Mouse (Mus musculus) hindbrain, embryonic 13.5 days (tissue): ENCODE data around the gene Izumo4. TPM values are rescaled to one million over a fixed set of nuclear protein-coding genes. Genes with fewer than 3 reads are reported as not detected.

Experiments
- ATAC-seq: fragments of 200-750 bp; cut with Nextera tagmentation; 2 replicates; pipeline ENCODE4 v1.8.0; 2017; ENCODE audit warnings: moderate TSS enrichment; ENCODE audit not compliant: low FRiP score
- H3K27ac ChIP-seq: fragments of 300-500 bp; sonication (generic); 2 replicates; pipeline ENCODE4 v1.5.1; 2015; ENCODE audit warnings: inconsistent platforms, mild to moderate bottlenecking, moderate library complexity
- H3K27me3 ChIP-seq: fragments of 300-500 bp; sonication (generic); 2 replicates; pipeline ENCODE4 v1.6.1; 2015; ENCODE audit warnings: mild to moderate bottlenecking, inconsistent platforms
- H3K36me3 ChIP-seq: fragments of 300-500 bp; sonication (generic); 2 replicates; pipeline ENCODE4 v1.6.1; 2015; ENCODE audit warnings: mild to moderate bottlenecking, inconsistent platforms
- H3K4me1 ChIP-seq: fragments of 300-500 bp; sonication (generic); replicated peaks from 2 replicates; pipeline ENCODE4 v1.6.1; 2015; ENCODE audit warnings: inconsistent platforms
- H3K4me2 ChIP-seq: fragments of 300-500 bp; sonication (generic); 2 replicates; pipeline ENCODE4 v1.6.1; 2015; ENCODE audit warnings: inconsistent platforms, mild to moderate bottlenecking, moderate library complexity
- H3K4me3 ChIP-seq: fragments of 300-500 bp; sonication (generic); 2 replicates; pipeline ENCODE4 v1.5.1; 2015; ENCODE audit warnings: mild to moderate bottlenecking, inconsistent platforms
- H3K9ac ChIP-seq: fragments of 300-500 bp; sonication (generic); 2 replicates; pipeline ENCODE4 v1.6.1; 2015; ENCODE audit warnings: mild to moderate bottlenecking, inconsistent platforms
- H3K9me3 ChIP-seq: fragments of 300-500 bp; sonication (generic); 2 replicates; pipeline ENCODE4 v1.6.1; 2016; ENCODE audit warnings: inconsistent platforms
- WGBS: fragments of 180-500 bp; shearing (Covaris S2); methylation state at CpG from one replicate; pipeline ENCODE4 v1.1.7; 2015; 5-methylcytosine and 5-hydroxymethylcytosine counted together
- polyA plus RNA-seq: library from polyadenylated mRNA; unstranded; fragments of >200 nt; fragmentation: Nextera tagmentation; extraction: Ambion mirVana; gene quantifications from 2 replicates; pipeline ENCODE4 v1.2.1, GENCODE M21; 2015

Izumo4 gene
- polyA plus RNA-seq, 1 experiment from 2014 or later = 36.4 TPM

DNA sequence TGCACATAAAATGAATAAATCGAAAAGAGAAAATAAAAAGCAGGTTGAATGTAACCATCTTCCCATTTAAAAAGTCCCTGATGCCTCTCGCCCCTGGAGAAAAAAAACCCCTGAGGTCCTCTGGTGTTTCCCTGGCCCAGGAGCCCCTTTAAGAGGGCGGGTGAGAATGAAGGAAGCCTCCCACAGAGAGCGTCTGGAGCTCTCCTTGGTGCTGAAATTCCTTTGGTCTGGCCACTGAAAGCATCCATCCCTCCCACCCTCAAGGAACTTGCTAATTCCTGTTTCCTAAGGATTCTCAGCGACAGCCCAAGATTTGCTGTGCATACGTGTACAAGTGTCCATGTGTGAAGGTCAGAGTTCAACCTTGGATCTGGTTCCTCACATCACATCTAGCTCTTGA, 46.6 kb downstream of the Izumo4 start:
- H3K9ac ChIP-seq = peak overlapping the region; percentile 35; the same call in 1 of the 2 replicates
- no peak for ATAC-seq
- WGBS = 16% methylated on average over 6 of the region's 6 CpGs

DNA sequence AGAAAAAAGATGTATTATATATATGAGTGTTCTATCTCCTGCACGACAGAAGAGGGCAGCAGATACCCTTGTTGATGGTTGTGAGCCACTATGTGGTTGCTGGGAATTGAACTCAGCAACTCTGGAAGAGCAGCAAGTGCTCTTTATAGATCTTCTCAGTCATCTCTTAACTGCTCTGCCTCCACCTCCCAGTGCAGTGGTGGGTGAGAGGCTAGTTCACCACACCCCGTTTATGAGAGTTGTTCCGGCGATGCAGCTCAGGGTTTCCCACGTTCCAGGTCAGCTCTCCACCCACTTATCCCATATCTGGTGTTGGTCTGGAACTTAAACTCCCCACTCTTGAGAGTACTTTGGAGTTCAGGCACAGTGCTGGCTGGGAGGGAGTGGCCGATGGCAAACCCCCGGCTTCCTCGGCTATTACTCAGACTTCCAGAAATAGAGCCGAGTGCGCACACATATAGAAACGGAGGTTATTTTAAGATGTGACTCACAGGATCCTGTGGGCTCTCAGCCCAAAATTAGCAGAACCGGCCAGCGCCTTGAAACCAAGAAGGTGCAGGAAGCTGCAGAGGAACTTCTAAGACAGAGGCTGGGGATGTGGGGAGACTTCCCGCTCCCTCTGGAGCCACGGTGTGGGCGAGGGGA, 49.3 kb downstream of the Izumo4 start:
- ATAC-seq = no peak
- no peak overlapping the region for H3K27ac ChIP-seq
- peak overlapping the region; percentile 37 for H3K4me2 ChIP-seq
- H3K4me1 ChIP-seq = peaks cover 27% of the 10 kb centered on the region
- H3K27me3 ChIP-seq = no peaks in the 10 kb centered on the region
- no peaks in the 10 kb centered on the region for H3K36me3 ChIP-seq
- no peaks in the 10 kb centered on the region for H3K9me3 ChIP-seq
- no peak overlapping the region for H3K9ac ChIP-seq
- WGBS = 17% methylated on average over 16 of the region's 16 CpGs
- 0 out of 2 replicates have a peak overlapping the region, but pooled peaks have one; percentile 9 for H3K4me3 ChIP-seq

More for the DNA sequence above, 46.6 kb downstream of the Izumo4 start:
- Histone ChIP-seq H3K27me3 (no peaks in the 10 kb centered on the region), H3K36me3 (no peaks in the 10 kb centered on the region), H3K4me1 (peaks cover 14% of the 10 kb centered on the region), H3K9me3 (no peaks in the 10 kb centered on the region), H3K27ac (no peak overlapping the region), H3K4me3 (no peak overlapping the region), H3K4me2 (no peak overlapping the region)

DNA sequence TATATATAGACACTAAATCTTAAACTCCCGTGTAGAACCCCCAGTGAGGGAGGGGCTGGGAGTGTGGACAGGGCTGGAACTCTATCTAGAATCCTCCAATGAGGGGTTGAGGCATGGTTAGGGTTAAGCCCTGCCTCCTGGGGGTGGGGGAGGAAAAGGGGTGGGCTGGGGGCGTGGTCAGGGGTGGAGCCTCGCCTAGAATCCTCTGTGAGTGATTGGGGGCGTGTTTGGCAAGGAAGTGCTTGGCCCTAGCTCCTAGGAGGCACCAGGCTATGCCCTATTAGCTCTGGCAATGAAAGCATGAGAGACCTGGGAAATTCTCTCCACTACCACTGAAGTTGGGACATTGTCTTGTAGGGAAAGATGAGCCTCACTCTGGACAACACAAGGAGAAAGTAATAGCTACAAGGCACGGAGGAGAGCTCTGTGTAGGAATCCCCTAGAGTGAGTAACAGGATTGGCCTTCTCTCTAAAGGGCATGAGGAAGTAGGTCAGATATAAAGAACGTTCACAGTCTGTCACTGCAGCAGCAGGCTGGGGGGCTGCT, 50.2 kb downstream of the Izumo4 start:
- peak overlapping the region; percentile 1; the same call in 1 of the 2 replicates for H3K4me3 ChIP-seq
- no peak overlapping the region for H3K9ac ChIP-seq
- H3K27ac ChIP-seq = peak overlapping the region; percentile 3; the same call in 1 of the 2 replicates
- H3K4me2 ChIP-seq = peak overlapping the region; percentile 37
- H3K4me1 ChIP-seq = peaks cover 35% of the 10 kb centered on the region
- H3K36me3 ChIP-seq = no peaks in the 10 kb centered on the region
- no peaks in the 10 kb centered on the region for H3K27me3 ChIP-seq
- no peaks in the 10 kb centered on the region for H3K9me3 ChIP-seq
- ATAC-seq = peak; percentile 18; the same call in 1 of the 2 replicates
- whole genome bisulfite sequencing = 5% methylated on average over 6 of the region's 6 CpGs

DNA sequence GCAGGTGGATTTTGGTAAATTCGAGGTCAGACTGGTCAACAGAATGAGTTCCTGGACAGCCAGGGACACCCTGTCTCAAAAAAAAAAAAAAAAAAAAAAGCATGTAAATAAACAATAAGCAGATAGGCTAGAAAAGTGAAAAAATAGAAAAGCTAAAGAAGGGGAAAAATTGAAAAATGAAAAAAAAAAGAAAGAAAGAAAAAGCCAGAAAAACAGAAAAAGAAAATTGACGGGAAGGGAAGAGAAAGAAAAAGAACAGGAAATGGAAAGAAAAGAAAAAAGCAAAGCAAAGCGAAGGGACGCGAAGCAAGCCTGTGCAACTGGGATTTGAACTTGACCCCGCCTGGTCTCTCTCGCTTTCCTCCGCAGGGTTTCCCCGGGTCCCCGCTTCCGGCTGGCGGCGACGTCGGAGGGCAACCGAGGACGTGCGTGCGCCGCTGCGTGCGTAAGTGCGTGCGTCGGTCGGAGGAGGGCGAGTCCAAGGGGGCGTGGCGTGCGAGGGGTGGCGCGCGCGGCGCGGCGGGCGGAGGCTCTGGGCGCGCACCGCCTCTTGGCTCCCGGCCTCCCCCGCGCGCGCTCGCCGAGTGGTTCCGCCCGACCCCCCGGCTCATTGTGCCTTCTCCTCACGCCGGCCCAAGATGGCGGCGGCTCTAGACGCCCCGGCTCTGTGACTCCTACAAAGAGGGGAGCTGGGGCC, 52.8 kb downstream of the Izumo4 start, which contains the start of gene Dot1l:
Gene Dot1l (plus strand): TSS at position 613 of the 697 bp plus-strand sequence.
- H3K27me3 ChIP-seq = no peaks in the 10 kb centered on the region
- no peaks in the 10 kb centered on the region for H3K9me3 ChIP-seq
- no peaks in the 10 kb centered on the region for H3K36me3 ChIP-seq
- H3K27ac ChIP-seq = peak within 1 kb of the TSS; percentile 89
- peaks cover 61% of the 10 kb centered on the region for H3K4me1 ChIP-seq
- peak within 1 kb of the TSS; percentile 98 for H3K4me2 ChIP-seq
- 3% methylated on average over 22 of the region's 57 CpGs for WGBS
- peak within 1 kb of the TSS; percentile 94 for H3K4me3 ChIP-seq
- ATAC-seq = peak; percentile 91
- H3K9ac ChIP-seq = peak within 1 kb of the TSS; percentile 98

Other genes with a start within 250 kb of the Izumo4 start
- 2.1 and 2.5 TPM in 2 replicates for gene Onecut3, start 207.3 kb upstream of the Izumo4 start, polyA plus RNA-seq
- gene Atp8b3, start 163.1 kb upstream of the Izumo4 start, polyA plus RNA-seq = 1.2 and 1.3 TPM in 2 replicates
- 28.8 and 31.3 TPM in 2 replicates for gene Rexo1, start 140.6 kb upstream of the Izumo4 start, polyA plus RNA-seq
- gene Klf16, start 124.9 kb upstream of the Izumo4 start, polyA plus RNA-seq = 4.6 and 4.9 TPM in 2 replicates
- gene Abhd17a, start 111.8 kb upstream of the Izumo4 start, polyA plus RNA-seq = 93.8 and 96.2 TPM in 2 replicates
- 65.1 and 67.5 TPM in 2 replicates for gene Scamp4, start 99.3 kb upstream of the Izumo4 start, polyA plus RNA-seq
- gene Adat3, start 99.3 kb upstream of the Izumo4 start, polyA plus RNA-seq = 4.4 and 6.4 TPM in 2 replicates
- gene Gm49322, start 96.2 kb upstream of the Izumo4 start, polyA plus RNA-seq = 3.1 and 3.3 TPM in 2 replicates
- 98.5 and 102 TPM in 2 replicates for gene Csnk1g2, start 79.3 kb upstream of the Izumo4 start, polyA plus RNA-seq
- gene Btbd2, start 45.1 kb upstream of the Izumo4 start, polyA plus RNA-seq = 75.7 and 77.8 TPM in 2 replicates
- 55.4 and 56.2 TPM in 2 replicates for gene Mknk2, start 24.1 kb upstream of the Izumo4 start, polyA plus RNA-seq
- 51.8 and 56.8 TPM in 2 replicates for gene Mob3a, start 207 bp upstream of the Izumo4 start, polyA plus RNA-seq
- gene Ap3d1, start 40.1 kb downstream of the Izumo4 start, polyA plus RNA-seq = 100 and 101 TPM in 2 replicates
- gene Dot1l, start 53.0 kb downstream of the Izumo4 start, polyA plus RNA-seq = 18.9 and 19.4 TPM in 2 replicates
- 55.9 and 61.6 TPM in 2 replicates for gene Sf3a2, start 96.0 kb downstream of the Izumo4 start, polyA plus RNA-seq
- gene Plekhj1, start 96.4 kb downstream of the Izumo4 start, polyA plus RNA-seq = 128 and 132 TPM in 2 replicates
- gene Amh, start 103.1 kb downstream of the Izumo4 start, polyA plus RNA-seq = 0.22 TPM in 1 of 2 replicates, not detected in the other
- gene Jsrp1, start 111.3 kb downstream of the Izumo4 start, polyA plus RNA-seq = 0.56 and 0.95 TPM in 2 replicates
- 1,227 and 1,240 TPM in 2 replicates for gene Oaz1, start 124.5 kb downstream of the Izumo4 start, polyA plus RNA-seq
- gene Lingo3, start 141.9 kb downstream of the Izumo4 start, polyA plus RNA-seq = 3.4 and 3.5 TPM in 2 replicates
- 210 and 237 TPM in 2 replicates for gene Lsm7, start 153.0 kb downstream of the Izumo4 start, polyA plus RNA-seq
- gene Sppl2b, start 153.1 kb downstream of the Izumo4 start, polyA plus RNA-seq = 63.6 and 68.8 TPM in 2 replicates
- gene Tmprss9, start 169.7 kb downstream of the Izumo4 start, polyA plus RNA-seq = 0.13 and 0.17 TPM in 2 replicates
- 333 and 336 TPM in 2 replicates for gene Timm13, start 198.8 kb downstream of the Izumo4 start, polyA plus RNA-seq
- 41.5 and 43.9 TPM in 2 replicates for gene Lmnb2, start 216.1 kb downstream of the Izumo4 start, polyA plus RNA-seq
- 8.0 and 8.1 TPM in 2 replicates for gene Gadd45b, start 227.9 kb downstream of the Izumo4 start, polyA plus RNA-seq